Mouse (Mus musculus) liver, embryonic 16.5 days (tissue): ENCODE measurements at regions not wholly inside any gene's neighbourhood (a gene's known extent, or its start where the extent isn't known, plus 50 kb on each side); places are given as distances from the start of the nearest gene placed in this dataset.

ENCODE experiments used
- ATAC-seq: fragments of 200-750 bp; cut with Nextera tagmentation; 2 replicates; pipeline ENCODE4 v1.8.0; 2017; ENCODE audit warnings: low read depth, mild to moderate bottlenecking, moderate number of reproducible peaks, moderate library complexity
- H3K27ac ChIP-seq: fragments of 300-500 bp; sonication (generic); 2 replicates; pipeline ENCODE4 v1.5.1; 2014; ENCODE audit warnings: mild to moderate bottlenecking, low read length
- H3K27me3 ChIP-seq: fragments of 300-500 bp; sonication (generic); 2 replicates; pipeline ENCODE4 v1.6.1; 2014; ENCODE audit warnings: low read depth, low read length, mixed read lengths; ENCODE audit not compliant: control insufficient read depth, insufficient read depth
- H3K36me3 ChIP-seq: fragments of 300-500 bp; sonication (generic); 2 replicates; pipeline ENCODE4 v1.6.1; 2014; ENCODE audit warnings: mild to moderate bottlenecking; ENCODE audit not compliant: control insufficient read depth, insufficient read depth
- H3K4me1 ChIP-seq: fragments of 300-500 bp; sonication (generic); 2 replicates; pipeline ENCODE4 v1.6.1; 2014; ENCODE audit warnings: low read depth, low read length, mixed read lengths; ENCODE audit not compliant: control insufficient read depth
- H3K4me2 ChIP-seq: fragments of 300-500 bp; sonication (generic); 2 replicates; pipeline ENCODE4 v1.6.1; 2014; ENCODE audit warnings: low read depth, low read length, mixed read lengths
- H3K4me3 ChIP-seq: fragments of 300-500 bp; sonication (generic); 2 replicates; pipeline ENCODE4 v1.5.1; 2014; ENCODE audit warnings: low read depth, mild to moderate bottlenecking, low read length
- H3K9ac ChIP-seq: fragments of 300-500 bp; sonication (generic); 2 replicates; pipeline ENCODE4 v1.6.1; 2014; ENCODE audit warnings: low read depth, low read length
- H3K9me3 ChIP-seq: fragments of 300-500 bp; sonication (generic); replicated peaks from 2 replicates; pipeline ENCODE4 v1.6.1; 2016; ENCODE audit warnings: low read length; ENCODE audit not compliant: control insufficient read depth
- WGBS: fragments of 180-500 bp; shearing (Covaris S2); extraction: QIAGEN DNeasy Blood & Tissue Kit; methylation state at CpG from one replicate; pipeline ENCODE4 v1.1.7; 2014; ENCODE audit not compliant: insufficient replicate concordance; 5-methylcytosine and 5-hydroxymethylcytosine counted together

DNA sequence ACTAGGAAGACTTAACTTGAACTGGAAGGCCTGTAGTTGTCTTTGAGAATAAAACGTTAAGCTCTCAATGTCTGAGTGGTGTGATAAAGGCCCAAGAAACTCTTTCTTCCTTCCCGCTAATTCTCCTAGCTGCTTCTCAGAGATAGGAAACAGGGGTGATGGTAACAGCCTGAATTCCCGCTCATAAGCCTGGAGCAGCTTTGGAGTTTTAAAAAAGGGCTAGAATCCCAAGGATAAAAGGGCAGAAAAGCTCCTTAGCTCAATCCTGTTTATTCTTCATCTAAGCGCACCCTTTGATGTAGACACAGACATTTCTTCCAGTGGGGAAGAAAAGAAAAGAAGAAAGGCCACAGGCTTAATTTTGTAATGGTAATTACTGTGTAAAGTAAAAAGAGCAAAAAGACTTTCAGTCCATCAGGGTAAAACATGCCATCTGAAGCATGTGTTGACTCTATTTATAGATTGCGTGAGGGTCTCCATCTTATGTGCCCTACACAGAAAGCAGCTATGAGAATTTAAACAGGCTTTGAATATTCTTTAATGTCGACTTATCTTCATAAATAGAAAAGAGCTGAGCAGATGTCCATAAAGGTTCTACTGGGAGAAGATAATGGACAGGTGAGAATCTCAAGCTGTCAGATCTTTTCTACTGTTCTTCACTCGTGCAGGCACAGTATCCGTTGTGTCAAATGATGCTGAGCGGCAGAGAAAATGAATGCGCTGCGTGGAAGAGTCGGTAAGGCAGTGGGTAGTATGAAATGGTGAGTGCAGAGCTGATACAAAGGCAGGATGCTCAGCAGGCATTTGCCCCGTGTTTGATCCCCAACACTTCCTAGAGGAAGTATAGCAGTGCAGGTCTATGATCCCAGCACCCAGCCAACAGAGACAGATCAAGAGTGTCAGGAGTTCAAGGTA is 818.0 kb upstream of the Intu start:
- Histone ChIP-seq H3K27me3 (no peaks in the 10 kb centered on the region), H3K27ac (no peak overlapping the region), H3K9ac (no peak overlapping the region), H3K9me3 (no peaks in the 10 kb centered on the region), H3K4me3 (no peak overlapping the region), H3K4me2 (no peak overlapping the region), H3K4me1 (no peaks in the 10 kb centered on the region), H3K36me3 (no peaks in the 10 kb centered on the region)
- 64% methylated on average over 13 of the region's 13 CpGs for WGBS
- no peak for ATAC-seq

- Histone ChIP-seq H3K9ac (no peak overlapping the region), H3K27ac (no peak overlapping the region), H3K27me3 (no peaks in the 10 kb centered on the region), H3K36me3 (no peaks in the 10 kb centered on the region), H3K4me2 (no peak overlapping the region), H3K4me3 (no peak overlapping the region), H3K4me1 (no peaks in the 10 kb centered on the region), H3K9me3 (no peaks in the 10 kb centered on the region)
- 75% methylated on average over 5 of the region's 5 CpGs for WGBS
- ATAC-seq, result no peak
Observed at GRCm38 (mm10) chr3:39714056-39714592, 817.0 kb upstream of the Intu start.

GRCm38 (mm10) chr3:39718946-39719545 is 812.0 kb upstream of the Intu start:
- H3K4me2 ChIP-seq, result no peak overlapping the region
- no peak overlapping the region for H3K4me3 ChIP-seq
- H3K9me3 ChIP-seq, result no peaks in the 10 kb centered on the region
- no peak for ATAC-seq
- 68% methylated on average over 11 of the region's 11 CpGs for WGBS
- no peak overlapping the region for H3K27ac ChIP-seq
- no peaks in the 10 kb centered on the region for H3K27me3 ChIP-seq
- H3K9ac ChIP-seq, result no peak overlapping the region
- H3K36me3 ChIP-seq, result no peaks in the 10 kb centered on the region
- no peaks in the 10 kb centered on the region for H3K4me1 ChIP-seq

DNA sequence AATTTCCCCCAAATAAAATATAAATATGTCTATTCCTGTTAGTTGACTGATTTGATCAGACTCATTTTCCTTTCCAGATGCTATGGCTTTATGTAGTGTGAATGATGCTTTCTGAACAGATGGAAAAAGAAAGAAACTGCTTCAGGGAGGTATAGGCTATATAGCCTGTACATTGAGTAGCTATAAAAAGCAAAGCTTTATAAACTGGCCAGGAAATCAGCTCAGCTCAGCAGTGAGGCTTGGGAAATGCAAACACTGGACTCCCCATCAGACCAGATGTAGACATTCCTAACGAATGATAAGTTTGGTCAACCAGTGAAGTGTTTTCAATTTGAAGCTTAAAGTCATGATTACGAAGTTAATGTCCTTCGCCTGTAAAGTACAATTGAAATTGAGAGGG is 805.3 kb upstream of the Intu start:
- Histone ChIP-seq H3K9ac (no peak overlapping the region), H3K4me3 (no peak overlapping the region), H3K27me3 (no peaks in the 10 kb centered on the region), H3K9me3 (no peaks in the 10 kb centered on the region), H3K27ac (no peak overlapping the region), H3K4me2 (no peak overlapping the region), H3K4me1 (no peaks in the 10 kb centered on the region), H3K36me3 (no peaks in the 10 kb centered on the region)
- 55% methylated on average over 3 of the region's 3 CpGs for WGBS
- ATAC-seq, result no peak

DNA sequence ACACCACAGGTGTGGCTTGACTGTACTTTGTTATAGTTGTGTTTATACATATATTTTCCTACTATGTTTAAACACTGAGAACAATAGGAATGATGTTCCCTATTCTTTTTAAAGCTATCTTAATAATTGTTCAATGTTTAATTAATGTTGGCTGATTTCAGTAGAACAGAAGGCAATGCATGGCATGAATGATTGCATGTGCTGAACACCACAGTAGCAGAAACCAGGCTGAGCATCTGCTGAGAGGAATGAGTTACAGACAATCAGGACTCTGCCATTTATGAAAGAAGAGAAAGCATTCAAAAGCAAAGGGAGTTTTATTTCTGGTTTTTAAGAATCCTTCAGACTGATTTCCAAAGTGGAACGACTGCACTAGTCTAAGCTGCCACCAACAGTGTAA is 794.4 kb upstream of the Intu start:
- H3K9me3 ChIP-seq, result no peaks in the 10 kb centered on the region
- 35% methylated on average over 1 of the region's 1 CpGs for WGBS
- H3K4me2 ChIP-seq, result no peak overlapping the region
- H3K4me1 ChIP-seq, result no peaks in the 10 kb centered on the region
- no peaks in the 10 kb centered on the region for H3K27me3 ChIP-seq
- no peaks in the 10 kb centered on the region for H3K36me3 ChIP-seq
- H3K27ac ChIP-seq, result no peak overlapping the region
- no peak overlapping the region for H3K4me3 ChIP-seq
- ATAC-seq, result no peak
- no peak overlapping the region for H3K9ac ChIP-seq

DNA sequence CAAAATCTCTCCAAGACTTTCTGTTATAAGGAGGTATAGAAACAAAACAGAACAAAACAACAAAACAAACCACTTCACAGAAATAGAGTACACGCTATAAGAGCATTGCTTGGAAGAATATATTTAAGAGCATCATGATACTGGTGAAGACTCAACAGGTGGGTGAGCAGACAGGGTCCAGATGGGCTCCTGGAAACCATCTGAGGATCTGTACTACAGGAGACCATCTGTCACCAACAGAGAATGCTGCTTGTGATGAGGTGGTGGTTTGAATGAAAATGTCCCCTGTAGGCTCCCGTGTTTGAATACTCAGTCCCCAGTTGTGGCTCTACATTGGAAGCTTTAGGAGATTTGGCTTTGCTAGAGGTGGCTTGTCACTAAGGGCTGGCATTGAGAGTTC is 785.1 kb upstream of the Intu start:
- Histone ChIP-seq H3K4me3 (no peak overlapping the region), H3K4me1 (no peaks in the 10 kb centered on the region), H3K27ac (no peak overlapping the region), H3K9me3 (no peaks in the 10 kb centered on the region), H3K36me3 (no peaks in the 10 kb centered on the region), H3K27me3 (no peaks in the 10 kb centered on the region), H3K9ac (no peak overlapping the region), H3K4me2 (no peak overlapping the region)
- no peak for ATAC-seq
- 41% methylated on average over 2 of the region's 2 CpGs for WGBS

GRCm38 (mm10) chr3:39768981-39769568 is 762.0 kb upstream of the Intu start:
- 71% methylated on average over 6 of the region's 6 CpGs for WGBS
- no peak overlapping the region for H3K27ac ChIP-seq
- no peak overlapping the region for H3K9ac ChIP-seq
- no peaks in the 10 kb centered on the region for H3K36me3 ChIP-seq
- no peak overlapping the region for H3K4me3 ChIP-seq
- no peaks in the 10 kb centered on the region for H3K9me3 ChIP-seq
- H3K4me1 ChIP-seq, result no peaks in the 10 kb centered on the region
- no peak for ATAC-seq
- H3K4me2 ChIP-seq, result no peak overlapping the region
- H3K27me3 ChIP-seq, result no peaks in the 10 kb centered on the region

- H3K9me3 ChIP-seq, result no peaks in the 10 kb centered on the region
- H3K4me2 ChIP-seq, result no peak overlapping the region
- 60% methylated on average over 7 of the region's 7 CpGs for WGBS
- H3K27me3 ChIP-seq, result no peaks in the 10 kb centered on the region
- no peaks in the 10 kb centered on the region for H3K4me1 ChIP-seq
- no peak overlapping the region for H3K9ac ChIP-seq
- H3K36me3 ChIP-seq, result no peaks in the 10 kb centered on the region
- no peak overlapping the region for H3K27ac ChIP-seq
- no peak overlapping the region for H3K4me3 ChIP-seq
- no peak for ATAC-seq
Observed at GRCm38 (mm10) chr3:39776278-39777039, 754.6 kb upstream of the Intu start.
